Mouse (Mus musculus) G1E (cell line): ENCODE results near the gene Foxm1.

ENCODE experiments used
- CTCF ChIP-seq: IDR thresholded peaks from 2 replicates; pipeline ENCODE4 v1.5.1; 2012; ENCODE audit warnings: low read depth, low read length, inconsistent platforms, mixed read lengths
- GATA1 ChIP-seq: IDR thresholded peaks from 2 replicates; pipeline ENCODE4 v1.6.1; 2012; ENCODE audit warnings: borderline replicate concordance, low read length, inconsistent platforms, mixed read lengths
- GATA2 ChIP-seq: IDR thresholded peaks from 2 replicates; pipeline ENCODE4 v1.6.1; 2012; ENCODE audit warnings: low read depth, low read length, inconsistent platforms, borderline replicate concordance
- POLR2AphosphoS5 ChIP-seq: IDR thresholded peaks from 2 replicates; pipeline ENCODE4 v1.6.1; 2012; ENCODE audit warnings: low read depth, low read length, inconsistent platforms; ENCODE audit not compliant: insufficient replicate concordance
- TAL1 ChIP-seq: conservative IDR thresholded peaks from 2 replicates; pipeline ENCODE4 v1.6.1; 2012; ENCODE audit warnings: low read depth, low read length, inconsistent platforms, mixed read lengths

DNA sequence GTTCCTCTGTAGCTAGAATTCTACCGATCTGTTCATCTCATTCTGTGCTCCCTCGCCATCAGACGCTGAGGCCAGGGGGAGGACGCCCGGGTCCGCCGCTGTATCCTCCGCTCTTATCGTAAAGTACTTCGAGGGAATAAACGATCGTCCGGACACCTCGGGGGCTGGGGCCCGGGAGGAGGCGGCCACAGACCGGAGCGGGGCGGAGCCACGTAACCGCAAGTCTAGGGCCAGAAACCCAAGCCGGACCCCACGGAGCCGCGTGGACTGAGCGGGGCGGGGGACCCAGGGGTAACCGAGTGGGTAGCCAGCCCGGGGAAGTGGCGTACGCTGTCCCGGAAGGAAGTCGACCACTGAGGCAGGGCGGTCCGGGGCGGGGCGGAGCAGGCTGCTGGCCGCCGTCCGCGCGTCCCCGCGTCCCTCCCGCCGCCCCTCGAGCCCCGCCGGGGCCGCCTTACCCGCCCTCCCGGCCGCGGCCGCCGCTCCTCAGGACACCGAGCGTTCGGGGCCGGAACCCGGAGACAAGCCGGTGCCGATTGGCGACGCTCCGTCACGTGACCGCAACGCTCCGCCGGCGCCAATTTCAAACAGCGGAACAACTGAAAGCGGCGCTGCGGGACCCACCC lies at the start of gene Foxm1, which contains the start of gene Rhno1:
- TF ChIP-seq CTCF (no peak), TAL1 (no peak), GATA1 (no peak), POLR2AphosphoS5 (no peak), GATA2 (no peak)
